Mouse (Mus musculus): ENCODE results near the gene Myo5a. TPM values are rescaled to one million over a fixed set of nuclear protein-coding genes. Genes with fewer than 3 reads are reported as not detected.
"Not testable (repeated sequence)": the region's sequence is repeated elsewhere in the genome, so short reads cannot be mapped to it uniquely, and the experiment has no call there.

The Myo5a gene
- polyA plus RNA-seq, 1 experiment from 2014 or later = 8.2 TPM

DNA sequence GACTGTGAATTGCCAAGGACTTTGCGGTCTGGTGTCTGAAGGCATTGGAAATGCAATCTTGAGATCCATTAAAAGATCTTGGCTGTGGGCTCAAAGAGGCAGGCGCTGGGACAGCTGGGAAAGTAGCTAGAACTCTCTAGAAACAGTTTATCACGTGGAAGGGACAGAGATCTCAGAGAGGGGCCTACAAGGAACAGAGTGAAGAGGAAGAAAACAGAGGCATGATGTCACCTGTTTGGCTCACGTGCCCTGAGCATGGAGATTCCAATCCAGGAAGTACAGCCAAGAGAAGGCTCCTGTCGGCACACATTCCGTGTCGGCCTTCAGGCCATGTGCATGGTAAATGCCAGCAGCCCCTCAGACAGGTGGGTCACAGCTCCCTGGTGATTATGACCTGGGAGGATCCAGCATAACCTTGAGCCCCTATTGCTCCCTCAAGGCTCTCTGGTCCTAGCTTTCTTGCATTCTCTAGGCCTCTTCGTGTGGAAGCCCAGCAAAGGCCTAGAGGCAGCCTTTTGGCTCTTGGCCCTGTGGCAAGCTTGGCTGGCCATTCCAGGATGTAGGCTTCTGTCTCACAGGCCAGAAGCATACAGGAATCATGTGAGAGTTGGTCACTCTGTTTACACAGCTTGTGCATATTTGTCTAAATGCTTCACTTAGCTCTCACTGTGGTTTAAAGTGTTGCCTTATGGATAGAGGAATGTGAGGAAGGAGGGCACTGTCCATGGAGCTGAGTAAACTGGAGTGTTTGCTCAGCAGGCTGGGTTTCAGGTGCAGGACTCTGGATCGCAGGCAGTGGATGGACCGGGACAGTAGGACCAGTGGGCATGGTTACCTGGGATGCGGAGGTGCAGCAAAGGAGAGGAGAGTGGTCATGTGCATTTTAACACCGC lies 165.8 kb downstream of the Myo5a start:
- Histone ChIP-seq H3K36me3 (no peaks in the 10 kb centered on the region), H3K4me3 (no peak overlapping the region), H3K4me1 (peaks cover 26% of the 10 kb centered on the region), H3K27ac (replicated peaks) (no peak overlapping the region), H3K4me2 (no peak overlapping the region), H3K9me3 (no peaks in the 10 kb centered on the region), H3K9ac (no peak overlapping the region), H3K27me3 (replicated peaks) (peaks cover 21% of the 10 kb centered on the region)
- ATAC-seq (ENCODE audit: extremely low read depth, insufficient number of reproducible peaks, low FRiP score, low TSS enrichment) = no peak
- 77% methylated on average over 12 of the region's 12 CpGs for WGBS

DNA sequence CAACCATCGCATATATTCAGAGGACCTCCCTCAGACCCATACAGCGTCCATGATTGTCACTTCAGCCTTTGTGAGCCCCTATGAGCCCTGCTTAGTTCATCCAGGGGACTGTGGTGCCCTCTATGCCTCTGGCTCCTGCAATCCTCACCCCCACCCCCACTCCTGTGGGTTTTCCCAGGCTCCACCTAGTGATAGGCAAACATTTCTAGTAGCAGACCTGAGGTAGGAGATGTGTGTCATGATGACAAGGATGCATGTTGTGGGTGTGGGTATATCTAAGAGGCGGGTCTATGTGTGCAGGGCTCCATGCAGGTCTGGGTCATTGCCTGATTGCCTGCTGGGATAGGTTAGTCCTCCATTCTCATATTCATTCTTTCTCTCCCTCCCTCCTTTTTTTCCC lies 167.4 kb downstream of the Myo5a start:
- Histone ChIP-seq H3K4me1 (peaks cover 17% of the 10 kb centered on the region), H3K4me3 (no peak overlapping the region), H3K27ac (replicated peaks) (no peak overlapping the region), H3K36me3 (no peaks in the 10 kb centered on the region), H3K9me3 (no peaks in the 10 kb centered on the region), H3K27me3 (replicated peaks) (peaks cover 8% of the 10 kb centered on the region), H3K4me2 (no peak overlapping the region), H3K9ac (no peak overlapping the region)
- WGBS = 71% methylated on average over 3 of the region's 3 CpGs
- ATAC-seq (ENCODE audit: extremely low read depth, insufficient number of reproducible peaks, low FRiP score, low TSS enrichment) = no peak

DNA sequence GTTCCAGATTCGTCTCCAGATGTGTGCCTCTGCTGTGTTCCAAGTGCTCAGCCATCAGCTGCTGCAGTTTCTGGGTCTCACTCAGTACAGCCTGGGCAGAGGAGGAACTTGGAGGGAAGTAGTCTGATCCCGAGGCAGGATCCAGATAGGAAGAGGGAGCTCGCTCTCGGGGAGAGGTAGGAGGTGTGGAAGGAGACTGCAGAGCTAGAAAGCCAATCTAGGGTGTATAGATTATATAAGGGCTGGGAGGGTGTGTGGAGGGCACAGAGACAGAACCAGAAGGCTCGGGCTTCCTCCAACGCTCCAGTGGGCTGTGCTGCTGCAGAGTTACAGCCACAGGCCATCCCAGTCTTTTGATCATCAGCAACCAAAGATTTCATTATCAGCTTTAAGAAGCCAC lies 172.2 kb downstream of the Myo5a start:
- H3K4me3 ChIP-seq = no peak overlapping the region
- no peaks in the 10 kb centered on the region for H3K36me3 ChIP-seq
- peaks cover 6% of the 10 kb centered on the region; the same call in 1 of the 2 replicates for H3K4me1 ChIP-seq
- no peak for ATAC-seq (ENCODE audit: extremely low read depth, insufficient number of reproducible peaks, low FRiP score, low TSS enrichment)
- no peaks in the 10 kb centered on the region for H3K9me3 ChIP-seq
- 60% methylated on average over 6 of the region's 6 CpGs for WGBS
- H3K27ac ChIP-seq (replicated peaks) = no peak overlapping the region
- H3K9ac ChIP-seq = no peak overlapping the region
- no peaks in the 10 kb centered on the region for H3K27me3 ChIP-seq (replicated peaks)
- no peak overlapping the region for H3K4me2 ChIP-seq

DNA sequence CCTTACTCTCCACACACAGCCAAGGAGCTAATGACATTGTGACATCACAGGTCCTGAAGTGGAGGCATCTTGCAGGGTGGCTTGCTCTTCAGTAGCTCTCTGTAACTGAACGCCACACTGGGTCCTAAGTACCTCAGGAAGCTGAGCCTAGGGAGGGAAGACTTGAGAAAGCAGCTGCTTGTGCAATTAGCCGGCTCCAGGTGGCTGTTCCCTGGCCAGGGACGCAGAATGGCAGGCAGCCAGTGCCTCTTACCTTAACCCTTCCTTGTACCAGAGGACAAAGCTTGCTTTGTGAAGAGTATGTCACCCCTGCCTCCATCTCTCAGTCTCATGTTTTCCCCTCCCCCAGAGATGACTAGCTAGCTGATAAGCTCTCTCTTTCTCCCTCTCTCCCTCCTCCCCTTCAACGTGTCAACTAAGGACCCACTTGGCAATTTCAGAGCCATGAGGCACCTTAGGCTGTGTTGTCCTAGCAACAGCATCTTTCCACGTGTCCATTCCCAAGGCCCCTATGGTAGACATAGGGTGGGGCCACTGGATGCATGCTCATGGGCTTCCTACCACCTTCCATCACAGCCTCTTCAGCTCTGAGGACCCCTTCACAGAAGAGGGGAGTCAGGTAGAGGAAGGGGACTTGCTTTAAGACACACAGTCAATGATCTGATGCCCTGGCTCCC lies 173.1 kb downstream of the Myo5a start:
- Histone ChIP-seq H3K9me3 (no peaks in the 10 kb centered on the region), H3K4me2 (no peak overlapping the region), H3K27me3 (replicated peaks) (no peaks in the 10 kb centered on the region), H3K36me3 (no peaks in the 10 kb centered on the region), H3K9ac (no peak overlapping the region), H3K4me3 (no peak overlapping the region), H3K4me1 (peaks cover 6% of the 10 kb centered on the region; the same call in 1 of the 2 replicates), H3K27ac (replicated peaks) (no peak overlapping the region)
- 15% methylated on average over 5 of the region's 5 CpGs for WGBS
- ATAC-seq (ENCODE audit: extremely low read depth, insufficient number of reproducible peaks, low FRiP score, low TSS enrichment) = no peak

DNA sequence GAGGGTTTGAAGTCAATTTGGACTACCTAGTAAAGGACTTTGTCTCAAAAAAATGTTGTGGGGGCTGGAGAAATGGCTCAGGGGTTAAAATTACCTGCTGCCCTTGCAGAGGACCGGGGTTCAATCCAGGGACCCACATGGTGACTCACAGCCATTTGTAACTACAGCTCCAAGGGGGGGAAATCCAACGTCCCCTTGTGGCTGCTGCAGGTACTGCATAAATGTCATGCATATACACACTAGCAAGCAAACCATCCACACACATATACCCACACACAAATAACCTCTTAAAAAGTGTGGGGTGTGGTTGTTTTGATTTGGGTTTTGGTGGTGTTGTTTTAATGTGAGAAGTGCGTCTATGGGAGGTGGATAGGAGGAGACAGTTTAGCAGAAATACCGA lies 173.7 kb downstream of the Myo5a start:
- H3K9ac ChIP-seq = no peak overlapping the region
- no peaks in the 10 kb centered on the region for H3K9me3 ChIP-seq
- H3K27ac ChIP-seq (replicated peaks) = no peak overlapping the region
- H3K27me3 ChIP-seq (replicated peaks) = no peaks in the 10 kb centered on the region
- no peak overlapping the region for H3K4me3 ChIP-seq
- 73% methylated on average over 4 of the region's 4 CpGs for WGBS
- ATAC-seq (ENCODE audit: extremely low read depth, insufficient number of reproducible peaks, low FRiP score, low TSS enrichment) = no peak
- H3K4me1 ChIP-seq = peaks cover 6% of the 10 kb centered on the region; the same call in 1 of the 2 replicates
- no peaks in the 10 kb centered on the region for H3K36me3 ChIP-seq
- no peak overlapping the region for H3K4me2 ChIP-seq

DNA sequence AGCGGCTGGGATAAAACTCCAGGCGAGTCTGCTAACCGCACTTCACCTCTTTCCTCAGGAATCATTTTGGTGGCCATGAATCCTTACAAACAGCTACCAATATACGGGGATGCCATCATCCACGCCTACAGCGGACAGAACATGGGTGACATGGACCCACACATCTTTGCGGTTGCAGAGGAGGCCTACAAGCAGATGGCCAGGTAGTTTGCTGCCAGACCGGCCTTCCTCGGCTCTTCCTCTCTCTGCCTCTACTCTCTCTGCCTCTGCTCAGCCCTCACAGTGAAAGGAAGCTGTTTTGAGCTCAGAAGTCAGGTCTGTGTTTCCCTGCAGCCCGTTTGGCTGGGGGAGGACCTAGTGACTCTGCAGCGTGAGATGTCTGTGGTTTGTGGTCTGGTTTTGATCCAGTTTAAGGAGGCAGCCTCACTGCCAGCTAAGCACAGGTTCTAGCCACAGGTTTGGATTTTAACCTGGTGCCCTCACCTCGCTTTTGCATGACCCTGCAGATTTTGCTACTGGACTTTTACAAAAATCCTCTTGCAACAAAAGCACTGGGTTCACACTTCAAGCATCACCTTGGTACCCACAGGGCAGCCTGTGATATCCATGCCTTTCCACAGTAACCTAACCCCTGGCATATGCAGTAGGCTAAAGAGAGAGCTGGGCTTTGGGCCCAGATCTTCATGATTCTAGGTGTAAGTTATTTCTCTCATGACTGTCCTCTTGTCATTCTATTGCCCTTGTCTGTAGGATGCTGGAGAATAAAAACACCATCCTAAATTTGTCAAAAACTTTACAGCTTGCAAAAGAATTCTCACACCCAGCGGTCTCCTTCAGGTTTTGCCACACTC lies 175.5 kb downstream of the Myo5a start:
- H3K9me3 ChIP-seq = no peaks in the 10 kb centered on the region
- no peak overlapping the region for H3K9ac ChIP-seq
- H3K4me1 ChIP-seq = peaks cover 6% of the 10 kb centered on the region; the same call in 1 of the 2 replicates
- no peak overlapping the region for H3K4me3 ChIP-seq
- no peak overlapping the region for H3K27ac ChIP-seq (replicated peaks)
- ATAC-seq (ENCODE audit: extremely low read depth, insufficient number of reproducible peaks, low FRiP score, low TSS enrichment) = no peak
- no peaks in the 10 kb centered on the region for H3K36me3 ChIP-seq
- 81% methylated on average over 13 of the region's 13 CpGs for WGBS
- no peak overlapping the region for H3K4me2 ChIP-seq
- no peaks in the 10 kb centered on the region for H3K27me3 ChIP-seq (replicated peaks)

DNA sequence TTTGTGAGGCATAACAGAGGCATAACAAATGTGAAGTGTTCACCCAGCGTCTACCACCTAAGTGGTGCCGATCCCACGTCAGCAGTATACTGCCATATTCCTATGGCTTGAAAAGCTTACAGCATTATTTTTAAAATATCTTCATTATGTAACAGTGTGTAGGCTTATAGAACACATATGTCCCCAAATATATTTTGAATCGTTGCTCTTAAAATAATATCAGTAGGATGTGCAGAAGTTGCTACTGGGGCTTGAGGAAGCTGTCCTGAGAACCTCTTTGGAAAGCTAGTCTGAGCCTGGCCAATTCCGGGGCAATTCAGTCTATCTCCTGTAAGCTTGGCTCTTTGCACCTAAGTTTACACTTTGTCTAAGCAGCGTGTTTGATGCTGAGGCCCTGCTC lies 177.1 kb downstream of the Myo5a start:
- Histone ChIP-seq H3K4me3 (no peak overlapping the region), H3K4me1 (peaks cover 6% of the 10 kb centered on the region; the same call in 1 of the 2 replicates), H3K9ac (no peak overlapping the region), H3K36me3 (no peaks in the 10 kb centered on the region), H3K9me3 (no peaks in the 10 kb centered on the region), H3K27ac (replicated peaks) (no peak overlapping the region), H3K4me2 (no peak overlapping the region), H3K27me3 (replicated peaks) (no peaks in the 10 kb centered on the region)
- 83% methylated on average over 6 of the region's 6 CpGs for WGBS
- no peak for ATAC-seq (ENCODE audit: extremely low read depth, insufficient number of reproducible peaks, low FRiP score, low TSS enrichment)

DNA sequence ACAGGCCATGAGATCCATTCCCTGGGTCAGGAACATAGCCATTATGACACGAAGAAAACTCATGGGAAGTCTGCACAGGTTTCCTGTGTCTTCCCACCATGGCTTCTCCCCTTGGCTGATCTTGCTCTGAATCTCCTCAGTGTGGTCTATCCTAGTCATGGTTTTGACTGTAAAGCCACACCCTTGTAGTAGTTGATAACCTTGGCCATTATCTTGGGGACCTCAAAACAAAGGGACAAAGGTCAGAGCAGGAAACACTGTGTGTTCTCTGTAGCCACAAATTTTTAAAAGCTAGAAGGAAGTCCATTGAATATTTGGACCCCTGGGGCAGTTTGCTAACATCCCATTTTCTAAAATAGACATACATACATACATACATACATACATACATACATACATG lies 177.5 kb downstream of the Myo5a start:
- no peak overlapping the region for H3K9ac ChIP-seq
- no peak overlapping the region for H3K27ac ChIP-seq (replicated peaks)
- H3K4me3 ChIP-seq = no peak overlapping the region
- ATAC-seq (ENCODE audit: extremely low read depth, insufficient number of reproducible peaks, low FRiP score, low TSS enrichment) = no peak
- no peak overlapping the region for H3K4me2 ChIP-seq
- 57% methylated on average over 1 of the region's 1 CpGs for WGBS
- no peaks in the 10 kb centered on the region for H3K27me3 ChIP-seq (replicated peaks)
- no peaks in the 10 kb centered on the region for H3K36me3 ChIP-seq
- H3K4me1 ChIP-seq = peaks cover 5% of the 10 kb centered on the region; the same call in 1 of the 2 replicates
- H3K9me3 ChIP-seq = no peaks in the 10 kb centered on the region

DNA sequence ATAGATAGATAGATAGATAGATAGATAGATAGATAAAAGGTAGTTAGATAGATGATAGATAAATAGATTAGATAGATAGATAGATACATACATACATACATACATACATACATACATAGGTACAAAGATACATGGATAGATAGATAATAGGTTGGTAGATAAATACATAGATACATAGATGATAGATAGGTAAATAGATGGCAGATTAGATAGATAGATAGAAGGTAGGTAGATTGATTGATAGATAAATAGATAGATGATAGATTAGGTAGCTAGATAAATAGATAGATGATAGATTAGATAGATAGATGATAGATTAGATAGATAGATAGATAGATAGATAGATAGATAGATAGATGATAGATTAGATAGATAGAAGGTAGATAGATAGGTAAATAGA lies 178.1 kb downstream of the Myo5a start:
- H3K9me3 ChIP-seq = no peaks in the 10 kb centered on the region
- no peak for ATAC-seq (ENCODE audit: extremely low read depth, insufficient number of reproducible peaks, low FRiP score, low TSS enrichment)
- H3K4me3 ChIP-seq = no peak overlapping the region
- H3K4me2 ChIP-seq = no peak overlapping the region
- no peaks in the 10 kb centered on the region for H3K36me3 ChIP-seq
- peaks cover 4% of the 10 kb centered on the region for H3K4me1 ChIP-seq
- no peak overlapping the region for H3K9ac ChIP-seq
- H3K27me3 ChIP-seq (replicated peaks) = no peaks in the 10 kb centered on the region
- H3K27ac ChIP-seq (replicated peaks) = no peak overlapping the region

DNA sequence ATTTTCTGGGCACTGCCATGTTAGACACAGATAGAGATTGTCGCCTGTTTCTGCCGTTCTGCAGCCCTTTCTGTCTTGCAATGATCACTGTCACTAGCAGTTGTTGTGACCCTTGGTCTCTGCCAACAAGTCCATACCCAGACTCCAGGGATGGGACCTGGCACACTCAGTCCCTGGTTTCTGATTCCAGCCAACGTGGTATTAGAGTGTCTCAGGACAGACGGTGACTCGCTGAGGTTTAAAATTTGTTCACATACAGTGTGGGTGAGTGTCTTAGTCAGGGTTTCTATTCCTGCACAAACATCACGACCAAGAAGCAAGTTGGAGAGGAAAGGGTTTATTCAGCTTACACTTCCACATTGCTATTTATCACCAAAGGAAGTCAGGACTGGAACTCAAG lies 182.3 kb downstream of the Myo5a start:
- H3K9ac ChIP-seq; H3K36me3 ChIP-seq; H3K27me3 ChIP-seq (replicated peaks); ATAC-seq (ENCODE audit: extremely low read depth, insufficient number of reproducible peaks, low FRiP score, low TSS enrichment); H3K27ac ChIP-seq (replicated peaks); H3K9me3 ChIP-seq; H3K4me2 ChIP-seq; H3K4me3 ChIP-seq: not testable (repeated sequence)
- peaks cover 11% of the 10 kb centered on the region for H3K4me1 ChIP-seq
- WGBS = 63% methylated on average over 6 of the region's 6 CpGs

DNA sequence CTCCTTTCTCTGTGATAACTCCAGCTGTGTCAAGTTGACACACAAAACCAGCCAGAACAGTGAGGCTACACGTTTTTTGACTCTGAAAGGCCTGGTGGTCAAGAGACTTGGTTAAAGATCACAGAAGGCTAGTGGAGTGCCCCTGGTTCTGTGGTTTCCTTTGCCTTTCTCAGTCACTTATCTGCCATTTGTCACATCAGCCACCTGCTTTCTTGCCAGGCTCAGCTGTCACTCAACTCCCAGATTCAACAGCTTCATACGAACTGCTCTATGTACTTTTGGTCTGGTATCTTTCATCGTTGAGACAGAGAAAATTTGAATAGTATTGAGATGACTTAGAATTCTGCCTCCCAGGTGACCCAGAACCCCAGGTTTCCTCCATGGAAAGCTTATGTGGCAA lies 183.0 kb downstream of the Myo5a start:
- H3K4me1 ChIP-seq = peaks cover 11% of the 10 kb centered on the region
- H3K4me2 ChIP-seq = no peak overlapping the region
- 19% methylated on average over 3 of the region's 3 CpGs for WGBS
- H3K4me3 ChIP-seq = no peak overlapping the region
- no peak overlapping the region for H3K27ac ChIP-seq (replicated peaks)
- no peak for ATAC-seq (ENCODE audit: extremely low read depth, insufficient number of reproducible peaks, low FRiP score, low TSS enrichment)
- H3K9me3 ChIP-seq = no peaks in the 10 kb centered on the region
- no peak overlapping the region for H3K9ac ChIP-seq
- H3K36me3 ChIP-seq = no peaks in the 10 kb centered on the region
- H3K27me3 ChIP-seq (replicated peaks) = no peaks in the 10 kb centered on the region
